Mouse (Mus musculus): ENCODE results near the gene Filip1l. TPM values are rescaled to one million over a fixed set of nuclear protein-coding genes. Genes with fewer than 3 reads are reported as not detected.

Filip1l gene
- total RNA-seq, 2 experiments from 2014 or later: 3.1 to 3.9 TPM

DNA sequence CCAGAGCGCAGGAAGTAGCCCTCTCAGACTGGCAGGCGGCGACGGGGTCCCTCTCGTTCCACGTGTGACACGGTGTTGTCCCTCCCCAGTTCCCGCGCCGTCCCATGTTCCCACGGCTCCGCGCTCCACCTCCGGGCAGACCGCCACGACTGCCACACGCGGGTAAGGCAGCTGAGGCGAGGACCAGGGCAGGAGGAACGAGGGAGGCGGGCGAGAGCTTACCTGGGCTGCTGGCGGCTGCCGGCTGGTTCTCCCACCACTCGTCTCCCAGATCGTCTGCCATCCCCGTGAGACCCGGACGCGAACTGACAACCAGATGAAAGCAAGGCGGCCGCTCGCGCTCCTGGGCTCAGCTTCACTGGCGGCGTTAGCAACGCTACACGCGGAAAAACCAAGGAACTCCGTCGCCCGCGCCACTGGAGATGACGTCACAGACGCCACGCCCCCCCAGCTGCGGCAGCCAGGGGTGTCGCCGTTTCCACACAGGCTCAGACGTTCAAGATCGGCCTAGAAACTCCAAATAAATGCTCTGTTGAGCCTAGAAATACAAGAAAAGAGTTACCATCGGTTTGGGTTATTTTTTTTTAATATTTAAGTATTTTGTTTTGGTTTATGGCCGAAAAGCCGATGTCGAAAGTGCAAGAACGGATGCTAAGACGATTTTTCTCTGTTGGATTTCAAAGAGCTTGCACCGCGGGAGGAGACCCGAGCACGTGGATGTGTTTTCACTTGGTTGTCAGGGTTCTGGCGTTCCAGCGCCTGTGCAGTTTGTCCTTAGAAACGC is 253.7 kb downstream of the Filip1l start, which contains the start of gene Cmss1:
Cmss1 (minus strand) TSS at position 421 of the 784 bp plus-strand sequence.
- DNase-seq (ENCODE audit: extremely low spot score in 1 of 2, low spot score in 1 of 2): peak; percentile 77 to 81

DNA sequence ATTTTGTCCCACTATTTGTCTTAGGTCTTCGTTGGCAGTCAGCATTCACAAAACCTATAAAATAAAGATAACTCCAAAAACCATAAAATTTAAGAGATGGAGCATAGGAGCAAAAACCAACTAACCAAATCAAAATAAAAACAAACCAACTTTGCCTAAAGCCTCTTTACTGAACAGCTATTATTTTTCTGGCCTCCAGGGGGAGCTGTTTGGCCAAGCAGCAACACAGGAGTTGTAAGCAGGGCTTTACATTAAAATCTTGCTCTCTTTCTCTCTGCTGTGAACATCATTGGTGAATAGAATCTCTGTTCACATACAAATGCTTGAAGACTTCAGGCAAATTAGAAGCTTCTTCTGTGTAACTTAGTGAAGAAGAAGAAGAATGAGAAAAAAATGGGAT is 258.9 kb downstream of the Filip1l start:
- peak in 1 of 2 experiments; percentile 54 for DNase-seq (ENCODE audit: extremely low spot score in 1 of 2, low spot score in 1 of 2)

Other genes starting within 250 kb of the Filip1l start
- gene Tomm70a, start 231.4 kb upstream of the Filip1l start, total RNA-seq (2021): 100 to 1,000 TPM in 1 of 2 experiments, 10 to 100 TPM in 1; 98.8 to 104 TPM
- gene Nit2, start 185.8 kb upstream of the Filip1l start, total RNA-seq (2021): 10 to 100 TPM; 15.5 to 17.0 TPM
- 10 to 100 TPM; 37.6 to 42.0 TPM for gene Tbc1d23, start 121.6 kb upstream of the Filip1l start, total RNA-seq (2021)
- gene Tmem30c, start 60.2 kb upstream of the Filip1l start, total RNA-seq (2021): under 1 TPM in 1 of 2 experiments, not detected in 1; 0.63 TPM